Mouse (Mus musculus): ENCODE measurements around the gene Csrp1.

The Csrp1 gene

GRCm38 (mm10) chr1:135719983-135720382 lies at the start of gene Csrp1:
TSS of gene Csrp1 (plus strand) at chr1:135720061.
- no peak for DNase-seq (ENCODE audit: extremely low read depth, low read depth, low spot score)

GRCm38 (mm10) chr1:135670397-135671130 lies 49.3 kb upstream of the Csrp1 start:
- no peak for DNase-seq (ENCODE audit: extremely low read depth, low read depth, low spot score)

- DNase-seq (ENCODE audit: extremely low read depth, low read depth, low spot score), result no peak
These were observed 48.5 kb upstream of the Csrp1 start for GRCm38 (mm10) chr1:135671406-135671805.

- no peak for DNase-seq (ENCODE audit: extremely low read depth, low read depth, low spot score)
These were observed 47.9 kb upstream of the Csrp1 start for GRCm38 (mm10) chr1:135671956-135672355.

GRCm38 (mm10) chr1:135672374-135672773 lies 47.5 kb upstream of the Csrp1 start:
- no peak for DNase-seq (ENCODE audit: extremely low read depth, low read depth, low spot score)

GRCm38 (mm10) chr1:135673423-135673822 lies 46.4 kb upstream of the Csrp1 start:
- DNase-seq (ENCODE audit: extremely low read depth, low read depth, low spot score), result no peak

- DNase-seq (ENCODE audit: extremely low read depth, low read depth, low spot score), result no peak
These were observed 44.3 kb upstream of the Csrp1 start for GRCm38 (mm10) chr1:135675449-135676129.

GRCm38 (mm10) chr1:135676247-135676646 lies 43.6 kb upstream of the Csrp1 start:
- DNase-seq (ENCODE audit: extremely low read depth, low read depth, low spot score), result no peak

- DNase-seq (ENCODE audit: extremely low read depth, low read depth, low spot score), result no peak
These were observed 42.8 kb upstream of the Csrp1 start for GRCm38 (mm10) chr1:135676938-135677682.

GRCm38 (mm10) chr1:135678145-135678544 lies 41.7 kb upstream of the Csrp1 start:
- DNase-seq (ENCODE audit: extremely low read depth, low read depth, low spot score), result no peak

- no peak for DNase-seq (ENCODE audit: extremely low read depth, low read depth, low spot score)
These were observed 39.1 kb upstream of the Csrp1 start for GRCm38 (mm10) chr1:135680716-135681115.

GRCm38 (mm10) chr1:135681122-135681521 lies 38.7 kb upstream of the Csrp1 start:
- no peak for DNase-seq (ENCODE audit: extremely low read depth, low read depth, low spot score)

GRCm38 (mm10) chr1:135684895-135685294 lies 35.0 kb upstream of the Csrp1 start:
- DNase-seq (ENCODE audit: extremely low read depth, low read depth, low spot score), result no peak

GRCm38 (mm10) chr1:135685316-135685715 lies 34.5 kb upstream of the Csrp1 start:
- DNase-seq (ENCODE audit: extremely low read depth, low read depth, low spot score), result no peak

GRCm38 (mm10) chr1:135686792-135687510 lies 32.9 kb upstream of the Csrp1 start:
- no peak for DNase-seq (ENCODE audit: extremely low read depth, low read depth, low spot score)

GRCm38 (mm10) chr1:135687771-135688492 lies 31.9 kb upstream of the Csrp1 start:
- DNase-seq (ENCODE audit: extremely low read depth, low read depth, low spot score), result no peak

GRCm38 (mm10) chr1:135688686-135689085 lies 31.2 kb upstream of the Csrp1 start:
- DNase-seq (ENCODE audit: extremely low read depth, low read depth, low spot score), result no peak

GRCm38 (mm10) chr1:135690784-135691416 lies 29.0 kb upstream of the Csrp1 start:
- DNase-seq (ENCODE audit: extremely low read depth, low read depth, low spot score), result no peak

GRCm38 (mm10) chr1:135691417-135691815 lies 28.4 kb upstream of the Csrp1 start:
- no peak for DNase-seq (ENCODE audit: extremely low read depth, low read depth, low spot score)

GRCm38 (mm10) chr1:135694181-135694580 lies 25.7 kb upstream of the Csrp1 start:
- no peak for DNase-seq (ENCODE audit: extremely low read depth, low read depth, low spot score)

Measured in fat pad, adult 2 months (tissue).